Mouse (Mus musculus) erythroblast, embryonic 14.5 days (primary cell): Measurements from ENCODE around the gene Map4. TPM values are rescaled to one million over a fixed set of nuclear protein-coding genes. Genes with fewer than 3 reads are reported as not detected.

Experiments used
- H3K27me3 ChIP-seq: 2 replicates; pipeline ENCODE4 v1.6.1; 2012; ENCODE audit warnings: inconsistent platforms; ENCODE audit not compliant: control insufficient read depth
- H3K36me3 ChIP-seq: 2 replicates; pipeline ENCODE4 v1.6.1; 2012; ENCODE audit warnings: mild to moderate bottlenecking, inconsistent platforms; ENCODE audit not compliant: control insufficient read depth
- H3K4me1 ChIP-seq: 2 replicates; pipeline ENCODE4 v1.6.1; 2012; ENCODE audit warnings: inconsistent platforms; ENCODE audit not compliant: control insufficient read depth
- H3K4me3 ChIP-seq: replicated peaks from 2 replicates; pipeline ENCODE3; 2012; ENCODE audit warnings: moderate library complexity, mild to moderate bottlenecking, inconsistent platforms
- H3K9me3 ChIP-seq: 2 replicates; pipeline ENCODE4 v1.6.1; 2012; ENCODE audit warnings: low read length, inconsistent platforms, mixed read lengths; ENCODE audit not compliant: control insufficient read depth
- GATA1 ChIP-seq: IDR thresholded peaks from 2 replicates; pipeline ENCODE4 v1.6.1; 2012; ENCODE audit warnings: low read length, inconsistent platforms, mixed read lengths
- TAL1 ChIP-seq: IDR thresholded peaks from 3 replicates; pipeline ENCODE4 v1.6.1; 2012; ENCODE audit warnings: low read length, inconsistent platforms, mixed read lengths
- polyA plus RNA-seq: library from polyadenylated mRNA; stranded (reverse); fragments of >175 nt; gene quantifications from 2 replicates; pipeline ENCODE4 v1.2.3, GENCODE M21; 2012

Gene Map4
- polyA plus RNA-seq, 1 experiment, result 0.61 TPM

DNA sequence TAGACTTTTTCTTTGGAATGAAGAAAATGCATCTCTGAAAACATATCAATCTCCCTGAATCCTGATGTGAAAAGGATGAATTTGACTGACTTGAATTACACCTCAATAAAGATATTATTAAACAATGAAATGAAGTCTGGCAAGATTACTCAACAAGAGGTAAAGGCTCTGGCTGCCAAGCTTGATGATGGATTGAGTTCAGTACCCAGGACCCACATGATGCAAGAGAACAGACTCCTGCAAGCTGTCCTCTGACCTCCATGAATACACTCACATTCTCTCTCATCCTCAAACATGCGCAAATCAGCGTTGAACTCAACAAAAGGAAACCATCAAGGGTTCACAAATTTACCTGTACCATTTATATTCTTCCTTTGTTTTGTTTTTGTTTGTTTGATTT, 90.9 kb downstream of the Map4 start:
- Histone ChIP-seq H3K4me3 (no peak overlapping the region), H3K27me3 (no peaks in the 10 kb centered on the region), H3K4me1 (no peaks in the 10 kb centered on the region), H3K9me3 (no peaks in the 10 kb centered on the region), H3K36me3 (no peaks in the 10 kb centered on the region)
- TF ChIP-seq GATA1 (no peak), TAL1 (no peak)

DNA sequence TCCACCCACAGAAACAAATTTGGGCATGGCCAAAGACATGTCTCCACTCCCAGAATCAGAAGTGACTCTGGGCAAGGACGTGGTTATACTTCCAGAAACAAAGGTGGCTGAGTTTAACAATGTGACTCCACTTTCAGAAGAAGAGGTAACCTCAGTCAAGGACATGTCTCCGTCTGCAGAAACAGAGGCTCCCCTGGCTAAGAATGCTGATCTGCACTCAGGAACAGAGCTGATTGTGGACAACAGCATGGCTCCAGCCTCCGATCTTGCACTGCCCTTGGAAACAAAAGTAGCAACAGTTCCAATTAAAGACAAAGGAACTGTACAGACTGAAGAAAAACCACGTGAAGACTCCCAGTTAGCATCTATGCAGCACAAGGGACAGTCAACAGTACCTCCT, 103.8 kb downstream of the Map4 start:
- Histone ChIP-seq H3K27me3 (no peaks in the 10 kb centered on the region), H3K4me3 (no peak overlapping the region), H3K4me1 (0 out of 2 replicates have a peak, but pooled peaks cover 2% of the 10 kb centered on the region), H3K36me3 (no peaks in the 10 kb centered on the region; the same call in 1 of the 2 replicates), H3K9me3 (no peaks in the 10 kb centered on the region)
- TF ChIP-seq GATA1 (no peak), TAL1 (no peak)

DNA sequence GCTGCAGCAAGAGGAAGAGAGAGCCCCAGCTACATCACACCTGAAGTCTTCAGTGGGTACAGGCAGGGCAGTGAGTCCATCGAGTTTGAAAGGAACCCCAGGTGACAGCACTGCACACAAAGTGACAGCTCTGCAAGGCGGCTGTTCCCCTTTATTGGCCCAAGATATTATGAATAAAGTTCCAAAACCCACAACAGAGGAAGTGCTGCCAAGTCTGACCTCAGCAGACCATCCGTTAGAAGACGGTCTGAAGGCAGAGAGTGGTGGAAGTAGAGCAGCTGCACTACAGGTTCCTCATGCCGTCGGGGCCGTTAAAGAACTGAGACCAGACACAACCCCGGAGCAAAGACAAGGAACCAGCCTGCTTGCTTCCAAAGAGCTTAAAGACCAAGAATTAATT, 106.6 kb downstream of the Map4 start:
- TF ChIP-seq GATA1 (no peak), TAL1 (no peak)
- H3K4me1 ChIP-seq, result 0 out of 2 replicates have a peak, but pooled peaks cover 2% of the 10 kb centered on the region
- no peaks in the 10 kb centered on the region for H3K9me3 ChIP-seq
- no peaks in the 10 kb centered on the region for H3K27me3 ChIP-seq
- H3K4me3 ChIP-seq, result no peak overlapping the region
- no peaks in the 10 kb centered on the region; the same call in 1 of the 2 replicates for H3K36me3 ChIP-seq

DNA sequence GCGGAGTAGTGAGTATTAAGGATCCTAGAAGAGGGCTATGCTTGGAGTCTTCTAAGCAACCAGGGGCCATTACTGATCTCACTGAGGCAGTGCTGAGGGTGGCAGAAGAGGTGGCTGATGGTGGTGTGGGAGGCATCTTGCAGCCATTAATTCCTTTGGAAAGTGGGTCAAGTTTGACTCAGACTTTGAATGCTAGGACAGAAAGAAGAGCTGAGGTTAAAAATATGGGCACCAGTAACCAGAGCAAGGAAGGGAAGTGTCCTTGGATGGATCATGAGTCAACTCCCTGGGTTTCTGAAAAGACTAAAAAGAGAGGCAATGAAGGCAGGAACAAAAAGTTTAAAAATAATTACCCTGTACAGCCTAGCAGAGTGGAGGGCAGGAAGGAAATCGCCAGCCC, 107.2 kb downstream of the Map4 start:
- no peaks in the 10 kb centered on the region for H3K9me3 ChIP-seq
- H3K36me3 ChIP-seq, result no peaks in the 10 kb centered on the region; the same call in 1 of the 2 replicates
- TF ChIP-seq TAL1 (no peak), GATA1 (no peak)
- no peak overlapping the region for H3K4me3 ChIP-seq
- no peaks in the 10 kb centered on the region for H3K27me3 ChIP-seq
- H3K4me1 ChIP-seq, result 0 out of 2 replicates have a peak, but pooled peaks cover 2% of the 10 kb centered on the region

DNA sequence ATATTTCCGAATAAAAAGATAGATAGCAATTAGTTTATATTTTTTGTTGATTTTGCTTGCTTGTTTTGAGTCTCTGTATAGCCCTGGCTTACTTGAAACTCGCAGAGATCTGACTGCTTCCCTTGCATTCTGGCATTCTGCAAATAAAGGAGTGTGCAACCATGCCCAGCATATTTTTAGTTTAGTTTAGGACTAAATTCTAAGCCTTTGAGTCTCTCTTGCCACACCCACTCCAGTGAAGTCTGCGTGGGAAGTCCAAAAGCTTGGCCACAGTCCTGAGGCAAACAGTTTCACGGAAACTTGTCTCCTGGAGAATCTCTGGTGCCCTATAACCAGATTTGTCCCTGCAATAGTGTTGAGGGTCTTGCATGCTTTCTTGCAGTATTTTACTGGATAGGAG, 113.1 kb downstream of the Map4 start:
- TF ChIP-seq GATA1 (no peak), TAL1 (no peak)
- no peaks in the 10 kb centered on the region for H3K4me1 ChIP-seq
- no peaks in the 10 kb centered on the region for H3K27me3 ChIP-seq
- no peaks in the 10 kb centered on the region for H3K9me3 ChIP-seq
- H3K4me3 ChIP-seq, result no peak overlapping the region
- H3K36me3 ChIP-seq, result no peaks in the 10 kb centered on the region

DNA sequence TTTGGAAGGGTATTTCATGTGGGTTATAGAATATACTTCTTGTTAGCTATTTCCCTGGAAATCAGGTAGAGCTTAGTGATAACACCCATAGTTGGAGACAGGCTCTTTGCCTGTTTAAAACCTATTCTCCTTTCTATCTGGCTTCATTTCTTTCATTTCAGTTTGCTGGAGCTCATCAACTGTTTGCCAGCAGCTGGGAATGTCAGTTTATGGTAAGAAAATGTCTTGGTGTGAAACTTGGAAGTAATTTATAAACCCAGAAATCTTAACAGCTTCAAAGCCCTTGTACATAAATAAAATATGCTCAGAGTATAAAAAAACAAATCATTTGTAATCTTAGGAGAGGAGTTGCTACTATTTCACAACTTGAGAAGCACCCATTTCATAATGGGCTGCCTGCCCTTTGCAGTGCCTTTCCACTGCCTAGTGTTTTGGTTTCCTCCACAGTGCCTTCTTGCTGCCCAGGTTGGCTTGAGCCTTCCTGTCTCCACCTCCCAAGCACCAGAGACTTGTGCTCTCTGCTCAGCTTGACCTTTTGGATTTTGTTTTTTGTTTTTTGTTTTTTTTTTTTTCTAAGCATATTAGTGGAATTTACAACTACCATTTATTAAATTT, 114.6 kb downstream of the Map4 start:
- Histone ChIP-seq H3K9me3 (no peaks in the 10 kb centered on the region), H3K36me3 (no peaks in the 10 kb centered on the region), H3K27me3 (no peaks in the 10 kb centered on the region), H3K4me1 (no peaks in the 10 kb centered on the region), H3K4me3 (no peak overlapping the region)
- no peak for TF ChIP-seq GATA1
- no peak for TF ChIP-seq TAL1

DNA sequence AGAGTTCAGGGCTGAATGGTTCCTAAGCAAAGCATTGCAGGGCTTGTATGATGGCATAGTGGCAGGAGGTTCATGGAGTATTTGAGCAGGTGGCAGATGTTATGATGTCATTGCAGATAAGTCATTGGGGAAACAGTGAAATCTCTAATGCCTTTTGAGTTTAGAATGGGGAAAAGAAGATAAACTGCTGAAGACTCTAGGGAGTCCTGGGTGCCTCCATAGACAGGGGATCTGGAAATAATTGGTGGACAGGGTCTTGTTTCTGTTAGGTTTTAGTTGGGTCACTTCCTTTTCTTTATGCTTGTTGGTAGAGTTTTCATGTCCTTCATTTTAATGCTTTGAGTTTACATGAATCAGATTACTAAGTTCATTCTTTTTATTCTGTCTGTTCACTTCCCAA, 116.0 kb downstream of the Map4 start:
- no peaks in the 10 kb centered on the region for H3K9me3 ChIP-seq
- no peak for TF ChIP-seq GATA1
- no peak for TF ChIP-seq TAL1
- no peak overlapping the region for H3K4me3 ChIP-seq
- no peaks in the 10 kb centered on the region for H3K4me1 ChIP-seq
- no peaks in the 10 kb centered on the region for H3K36me3 ChIP-seq
- H3K27me3 ChIP-seq, result no peaks in the 10 kb centered on the region

DNA sequence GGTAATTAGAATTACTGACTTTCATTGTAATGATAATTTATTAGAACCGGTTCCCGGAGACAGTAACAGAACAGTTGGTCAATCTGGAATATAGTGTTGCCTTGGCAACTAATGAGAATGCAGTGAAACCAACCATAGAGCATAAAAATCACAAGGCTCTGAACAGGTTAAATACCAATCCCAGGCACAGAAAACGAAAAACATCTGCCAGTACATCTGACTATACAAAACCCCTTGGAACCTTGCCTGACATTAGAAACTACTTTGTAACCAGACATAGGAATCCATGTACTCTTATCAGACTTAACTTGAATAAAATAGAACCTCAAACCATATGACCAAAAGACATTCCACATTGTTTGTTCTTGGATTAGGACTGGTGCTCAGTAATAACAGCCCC, 116.6 kb downstream of the Map4 start:
- Histone ChIP-seq H3K4me1 (no peaks in the 10 kb centered on the region), H3K4me3 (no peak overlapping the region), H3K9me3 (no peaks in the 10 kb centered on the region), H3K27me3 (no peaks in the 10 kb centered on the region), H3K36me3 (no peaks in the 10 kb centered on the region)
- TF ChIP-seq TAL1, result no peak
- TF ChIP-seq GATA1, result no peak

DNA sequence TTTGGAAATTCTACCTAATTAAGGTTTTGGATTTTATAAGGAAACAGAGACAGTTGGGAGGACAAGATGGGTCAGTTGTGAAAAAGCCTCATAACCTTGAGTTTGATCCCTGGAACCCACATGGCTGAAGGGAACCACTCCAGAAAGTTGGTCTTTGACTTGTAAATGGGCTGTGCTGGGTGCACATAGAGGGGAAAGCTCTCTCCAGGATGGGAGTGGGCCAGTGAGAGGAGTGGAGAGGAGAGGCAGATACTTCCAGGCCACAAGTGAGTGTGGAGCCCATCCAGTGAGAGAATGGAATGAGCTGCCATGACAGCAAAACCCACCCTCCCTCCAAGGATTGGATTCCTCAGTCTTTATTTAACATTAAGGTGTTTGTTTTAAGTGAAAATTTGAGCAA, 119.9 kb downstream of the Map4 start:
- no peaks in the 10 kb centered on the region; the same call in 1 of the 2 replicates for H3K36me3 ChIP-seq
- H3K27me3 ChIP-seq, result no peaks in the 10 kb centered on the region
- no peaks in the 10 kb centered on the region for H3K9me3 ChIP-seq
- no peaks in the 10 kb centered on the region for H3K4me1 ChIP-seq
- no peak overlapping the region for H3K4me3 ChIP-seq
- TF ChIP-seq TAL1 (no peak), GATA1 (no peak)
